Mouse (Mus musculus) lung, adult 2 months (tissue): Measurements from ENCODE around the gene Pla1a.

Experiments used
- CTCF ChIP-seq: fragments of 200-500 bp; IDR thresholded peaks from 2 replicates; pipeline ENCODE4 v1.5.1; 2011; ENCODE audit warnings: mild to moderate bottlenecking, low read length, control low read depth; ENCODE audit not compliant: insufficient read depth
- POLR2A ChIP-seq: fragments of 200-500 bp; IDR thresholded peaks from 2 replicates; pipeline ENCODE4 v1.6.1; 2011; ENCODE audit warnings: low read depth, mild to moderate bottlenecking, control low read depth, low read length, borderline replicate concordance; ENCODE audit errors: extremely low read depth

DNA sequence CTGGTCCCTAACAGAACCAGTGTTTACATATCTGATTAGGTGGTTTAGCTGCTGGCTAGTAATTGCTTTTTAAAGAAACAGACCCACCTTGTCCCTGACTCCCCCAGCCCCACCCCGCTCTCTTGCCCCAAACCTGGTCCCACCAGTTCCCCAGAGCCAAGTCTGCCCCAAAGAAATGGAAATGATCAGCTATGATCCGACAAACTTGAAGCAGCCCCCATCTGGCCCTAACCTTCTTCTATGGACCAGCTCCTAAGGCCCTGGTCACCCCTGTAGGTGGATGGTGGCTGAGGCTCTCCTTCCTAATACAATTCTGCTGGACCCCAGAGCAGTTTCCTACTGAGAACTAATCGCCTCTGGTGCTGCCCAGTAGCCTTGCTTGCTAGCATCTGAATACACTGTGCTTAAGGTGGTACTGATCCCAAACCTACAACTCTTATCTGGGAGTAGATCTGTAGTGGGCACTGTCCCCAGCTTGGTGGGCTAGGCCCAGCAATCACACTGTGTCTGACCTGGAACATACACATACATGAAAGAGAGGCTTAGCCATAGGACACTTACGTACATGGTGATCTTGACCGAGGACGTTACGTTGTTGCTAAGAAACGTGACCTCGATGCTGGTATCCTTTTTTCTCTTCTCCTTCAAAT is 32.5 kb downstream of the Pla1a start:
- TF ChIP-seq CTCF: no peak
- no peak for TF ChIP-seq POLR2A
